Mouse (Mus musculus) megakaryocyte, adult 5-6 weeks (primary cell): ENCODE data around the gene Ylpm1. TPM values are rescaled to one million over a fixed set of nuclear protein-coding genes. Genes with fewer than 3 reads are reported as not detected.

Source experiments
- ATAC-seq: 2 replicates; pipeline ENCODE4 v1.8.0; 2016; ENCODE audit warnings: mild to moderate bottlenecking, inconsistent platforms; ENCODE audit not compliant: poor library complexity, severe bottlenecking
- total RNA-seq, 2 experiments: library from RNA; stranded (forward) in 1 of 2; stranded (reverse) in 1 of 2; fragments of 153-499, 151-499 nt in 1 of 2; fragments of 221-1000, 200-1000 nt in 1 of 2; gene quantifications; 2 replicates each; pipeline versions ENCODE4 v1.2.3 to v1.2.4; 2015 to 2017

Gene Ylpm1
- total RNA-seq, 2 experiments from 2014 or later, result 31.0 to 44.3 TPM

DNA sequence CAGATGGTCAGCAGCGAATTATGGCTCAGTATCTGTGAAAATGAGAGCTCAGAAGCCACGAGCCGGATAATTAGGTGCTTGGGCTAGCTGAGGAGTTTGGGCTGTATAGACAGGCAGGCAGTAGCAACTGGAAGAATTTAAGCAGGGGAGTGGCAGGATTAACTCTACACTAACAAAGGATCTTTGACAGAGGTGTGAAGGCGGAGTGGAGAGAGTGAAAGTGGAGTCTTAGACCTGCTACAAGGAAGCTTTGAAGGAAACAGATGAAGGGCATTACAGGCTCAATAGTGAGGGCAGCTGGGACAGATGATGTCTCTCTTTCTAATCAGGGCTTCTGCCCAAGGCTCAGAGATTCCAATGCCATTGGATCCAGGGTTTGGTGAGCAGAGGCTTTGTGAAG lies 113.3 kb downstream of the Ylpm1 start:
- no peak for ATAC-seq

DNA sequence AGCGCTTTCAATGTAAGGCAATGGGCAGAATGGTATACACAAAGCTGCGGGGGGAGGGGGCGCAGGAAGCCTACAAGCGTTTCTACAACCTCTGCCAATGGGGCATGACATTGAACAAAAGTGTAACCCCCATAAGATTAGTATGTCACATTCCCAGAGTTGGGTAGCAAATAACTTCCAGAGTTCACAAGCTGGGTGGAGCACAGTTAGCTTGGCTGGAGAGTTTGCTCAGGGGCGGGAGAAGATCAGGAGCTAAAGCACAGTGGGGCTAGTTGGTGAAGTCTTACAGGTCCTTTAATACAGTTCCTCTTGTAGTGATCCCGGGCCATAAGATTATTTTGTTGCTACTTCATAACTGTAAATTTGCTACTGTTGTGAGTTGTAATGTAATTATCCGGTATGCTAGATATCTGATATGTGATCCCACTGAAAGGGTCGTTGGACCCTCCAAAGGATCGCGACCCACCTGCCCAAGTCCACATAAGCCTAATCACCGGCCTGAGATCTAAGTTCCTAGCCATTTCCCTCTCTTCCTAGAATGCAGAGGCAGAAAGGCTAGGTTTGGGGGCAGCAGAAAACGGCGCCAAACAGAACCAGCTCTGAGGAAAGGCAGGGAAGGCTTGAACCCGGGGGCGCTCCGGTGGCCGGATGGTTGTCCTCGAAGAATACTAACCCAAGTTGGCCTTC lies 114.0 kb downstream of the Ylpm1 start:
- ATAC-seq, result 0 out of 2 replicates have a peak, but pooled peaks have one; percentile 3

DNA sequence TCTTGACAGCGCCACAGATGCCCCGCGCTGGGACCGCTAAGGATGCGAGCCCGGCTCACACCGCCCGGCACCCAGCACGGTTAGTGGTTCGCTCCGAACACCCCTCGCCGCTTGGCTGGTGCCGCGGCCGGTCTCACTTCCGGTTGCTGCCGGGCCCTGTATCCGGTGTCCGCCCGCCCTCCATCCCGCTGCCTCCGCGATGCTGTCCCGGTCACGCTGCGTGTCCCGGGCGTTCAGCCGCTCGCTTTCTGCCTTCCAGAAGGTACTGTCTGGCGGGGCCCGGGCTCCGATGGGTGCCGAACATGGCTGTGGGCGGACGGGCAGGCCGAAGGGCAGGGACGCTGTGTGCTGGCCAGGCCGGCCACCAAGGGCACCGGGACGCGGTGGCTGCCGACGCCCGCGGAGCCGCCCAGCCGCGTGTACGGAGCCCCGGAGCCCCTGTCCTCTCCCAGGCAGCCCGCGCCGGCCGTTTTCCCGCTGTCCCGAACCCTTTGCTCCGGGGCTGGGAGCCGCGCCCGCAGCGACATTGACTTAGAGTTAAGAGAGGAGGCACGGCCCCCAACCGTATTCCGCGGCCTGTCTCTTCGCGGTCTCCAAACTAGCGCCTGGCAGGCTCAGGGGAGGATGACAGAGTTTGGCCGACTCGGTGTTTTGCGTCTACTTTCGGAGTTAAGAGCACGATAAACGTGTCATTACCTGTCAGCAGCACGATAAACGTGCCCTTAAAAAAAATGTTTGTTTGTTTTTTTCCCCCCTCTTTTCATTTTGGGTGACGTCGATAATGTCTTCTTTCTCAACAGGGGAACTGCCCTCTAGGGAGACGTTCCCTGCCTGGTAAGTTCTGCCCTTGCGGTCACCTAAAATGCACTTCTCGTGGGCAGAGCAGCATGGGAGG lies 114.8 kb downstream of the Ylpm1 start, which contains the start of the genes Prox2 and Dlst:
Gene Prox2 (minus strand): TSS at position 62 of the 895 bp plus-strand sequence.
Gene Dlst (plus strand): TSS at position 136 of the 895 bp plus-strand sequence.
- peak; percentile 94 for ATAC-seq

GRCm38 (mm10) chr12:85112550-85113251 lies 116.6 kb downstream of the Ylpm1 start:
- ATAC-seq, result no peak

- no peak for ATAC-seq
Measured at GRCm38 (mm10) chr12:85113337-85113736, 117.2 kb downstream of the Ylpm1 start.

GRCm38 (mm10) chr12:85113917-85114316 lies 117.8 kb downstream of the Ylpm1 start:
- ATAC-seq, result no peak

GRCm38 (mm10) chr12:85115678-85116077 lies 119.6 kb downstream of the Ylpm1 start:
- no peak for ATAC-seq

Other genes starting within 250 kb of the Ylpm1 start
- gene Npc2, start 223.2 kb upstream of the Ylpm1 start, total RNA-seq (2015), result 269 and 281 TPM in 2 replicates
- 190 and 192 TPM in 2 replicates for gene Npc2, start 223.2 kb upstream of the Ylpm1 start, total RNA-seq (2017)
- gene Isca2, start 223.1 kb upstream of the Ylpm1 start, total RNA-seq (2015), result 88.9 and 93.6 TPM in 2 replicates
- 43.9 and 45.8 TPM in 2 replicates for gene Isca2, start 223.1 kb upstream of the Ylpm1 start, total RNA-seq (2017)
- 0.11 TPM in 1 of 2 replicates, not detected in the other for gene Ltbp2, start 119.8 kb upstream of the Ylpm1 start, total RNA-seq (2015)
- gene Ltbp2, start 119.8 kb upstream of the Ylpm1 start, total RNA-seq (2017), result under 0.01 TPM in 1 of 2 replicates, not detected in the other
- 98.7 and 109 TPM in 2 replicates for gene Fcf1, start 25.4 kb upstream of the Ylpm1 start, total RNA-seq (2015)
- gene Fcf1, start 25.4 kb upstream of the Ylpm1 start, total RNA-seq (2017), result 88.8 and 107 TPM in 2 replicates
- 22.0 and 24.6 TPM in 2 replicates for gene Arel1, start 25.4 kb upstream of the Ylpm1 start, total RNA-seq (2015)
- gene Arel1, start 25.4 kb upstream of the Ylpm1 start, total RNA-seq (2017), result 34.3 and 34.4 TPM in 2 replicates
- gene Prox2, start 114.4 kb downstream of the Ylpm1 start, total RNA-seq (2015), result 1.6 and 3.1 TPM in 2 replicates
- 2.0 and 6.0 TPM in 2 replicates for gene Prox2, start 114.4 kb downstream of the Ylpm1 start, total RNA-seq (2017)
- gene Dlst, start 114.5 kb downstream of the Ylpm1 start, total RNA-seq (2015), result 68.1 and 91.8 TPM in 2 replicates
- 166 and 175 TPM in 2 replicates for gene Dlst, start 114.5 kb downstream of the Ylpm1 start, total RNA-seq (2017)
- gene Rps6kl1, start 154.9 kb downstream of the Ylpm1 start, total RNA-seq (2015), result 0.04 TPM in 1 of 2 replicates, not detected in the other
- gene Rps6kl1, start 154.9 kb downstream of the Ylpm1 start, total RNA-seq (2017), result 0.15 TPM in 1 of 2 replicates, not detected in the other
- 0.14 and 0.33 TPM in 2 replicates for gene Pgf, start 181.5 kb downstream of the Ylpm1 start, total RNA-seq (2015)
- gene Pgf, start 181.5 kb downstream of the Ylpm1 start, total RNA-seq (2017), result 0.18 TPM in 1 of 2 replicates, not detected in the other
- 26.4 and 33.8 TPM in 2 replicates for gene Eif2b2, start 223.2 kb downstream of the Ylpm1 start, total RNA-seq (2015)
- gene Eif2b2, start 223.2 kb downstream of the Ylpm1 start, total RNA-seq (2017), result 43.8 and 68.9 TPM in 2 replicates